Mouse (Mus musculus): ENCODE measurements around the gene Lman1l.
A peak's percentile ranks its signal among the peaks of the same experiment; 100 is the strongest.

The Lman1l gene

DNA sequence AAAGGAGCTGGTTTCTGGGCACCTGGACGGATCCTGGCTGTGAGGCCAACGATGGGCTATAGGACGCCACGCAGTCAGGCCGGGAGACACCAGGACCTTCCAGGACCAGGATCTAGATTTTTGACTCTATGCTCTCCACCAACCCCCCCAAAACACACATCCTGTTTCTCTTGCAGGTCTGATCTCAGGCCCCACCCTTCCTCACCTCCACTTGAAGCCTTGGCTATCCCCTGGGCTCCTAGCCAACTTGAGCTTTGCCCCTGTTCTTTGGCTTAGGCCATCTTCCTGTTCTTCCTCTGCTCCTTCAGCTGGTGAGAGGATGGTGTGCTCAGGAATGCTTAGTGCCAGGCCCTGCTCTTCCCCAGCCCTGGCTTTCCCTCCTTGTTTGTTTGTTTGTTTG, at the start of gene Lman1l:
Gene Lman1l (minus strand): TSS at position 101 of the 400 bp plus-strand sequence.
- no peak for DNase-seq

DNA sequence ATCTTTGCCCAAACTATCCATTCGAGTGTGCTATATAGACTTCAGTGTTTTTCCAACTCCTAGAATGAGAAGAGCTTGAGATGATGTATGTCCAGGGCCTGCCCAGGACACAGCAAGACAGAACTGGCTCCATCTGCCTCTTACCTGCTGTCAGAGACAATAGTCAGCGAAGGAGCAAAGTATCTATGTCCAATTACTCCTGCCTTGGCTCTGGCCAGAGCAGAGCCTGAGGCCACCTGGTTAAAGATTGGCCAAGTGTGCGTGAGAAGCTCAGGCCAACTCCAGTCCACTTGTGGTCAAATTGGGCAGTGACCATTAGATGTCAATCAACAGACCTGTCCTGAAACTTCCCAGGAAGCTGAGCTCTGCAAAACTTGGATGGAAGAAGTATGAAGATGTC, 49.0 kb upstream of the Lman1l start:
- no peak for DNase-seq

DNA sequence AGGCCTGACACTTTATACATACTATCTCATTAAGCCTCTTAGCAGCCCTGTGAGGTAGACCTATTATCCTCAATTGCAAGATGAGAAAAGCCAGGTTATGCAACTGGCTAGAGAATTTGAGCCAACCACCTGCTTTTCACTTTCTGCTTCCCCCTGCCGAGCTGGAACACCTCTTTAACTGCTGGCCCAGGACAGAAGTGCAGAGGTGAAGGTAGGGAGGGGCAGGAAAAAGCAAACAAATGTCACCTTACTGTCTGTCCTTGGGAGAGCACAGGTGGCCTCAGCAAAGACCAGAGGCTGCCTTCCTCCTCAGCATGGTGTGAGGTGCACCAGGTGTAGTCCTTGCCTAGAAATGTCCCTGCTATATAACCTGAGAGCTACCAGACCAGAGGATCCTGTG, 47.7 kb upstream of the Lman1l start:
- DNase-seq: no peak

DNA sequence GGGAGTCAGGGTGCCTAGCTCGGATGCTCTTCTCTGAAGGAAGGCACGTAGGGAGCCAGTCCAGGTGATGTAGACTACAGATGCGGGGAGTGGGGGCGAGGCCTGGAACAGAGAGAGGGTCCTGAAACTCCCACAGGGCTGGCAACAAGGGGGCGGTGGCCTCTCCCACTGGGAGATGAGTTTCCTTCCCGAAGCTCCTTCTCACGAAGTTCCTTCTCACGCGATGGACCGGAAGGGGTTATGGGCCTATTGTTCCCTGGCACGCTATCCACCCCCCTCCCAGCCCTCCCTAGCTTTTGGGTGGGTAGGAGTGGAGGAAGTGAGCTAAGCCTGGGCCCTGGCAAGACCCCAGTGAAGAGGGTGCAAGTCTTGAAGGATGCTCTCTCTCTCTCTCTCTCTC, 47.2 kb upstream of the Lman1l start:
- DNase-seq: no peak

- DNase-seq: no peak
Observed at GRCm38 (mm10) chr9:57667136-57667535, 46.6 kb upstream of the Lman1l start.

DNA sequence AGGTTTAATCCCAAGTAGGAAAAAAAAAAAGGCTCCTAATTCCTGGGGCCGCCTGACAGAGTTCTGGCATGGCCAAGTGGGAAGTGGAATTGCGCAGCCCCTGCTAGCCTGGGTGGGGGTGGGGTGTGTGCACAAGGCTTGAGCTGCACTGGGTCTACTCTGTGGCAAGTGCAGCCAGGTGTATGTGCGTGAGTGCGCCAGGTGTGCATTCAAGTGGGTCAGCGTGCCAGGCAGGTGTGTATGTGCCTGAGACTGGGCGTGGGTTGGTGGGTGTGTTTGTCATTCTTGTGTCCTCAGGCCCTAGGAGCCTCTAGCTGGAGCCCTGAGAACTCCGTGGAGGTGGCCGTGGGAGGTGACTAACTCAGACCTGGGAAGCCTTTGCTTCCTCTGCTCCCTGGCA, 46.0 kb upstream of the Lman1l start:
- DNase-seq: no peak

GRCm38 (mm10) chr9:57664616-57665015, 44.0 kb upstream of the Lman1l start:
- DNase-seq: no peak

DNA sequence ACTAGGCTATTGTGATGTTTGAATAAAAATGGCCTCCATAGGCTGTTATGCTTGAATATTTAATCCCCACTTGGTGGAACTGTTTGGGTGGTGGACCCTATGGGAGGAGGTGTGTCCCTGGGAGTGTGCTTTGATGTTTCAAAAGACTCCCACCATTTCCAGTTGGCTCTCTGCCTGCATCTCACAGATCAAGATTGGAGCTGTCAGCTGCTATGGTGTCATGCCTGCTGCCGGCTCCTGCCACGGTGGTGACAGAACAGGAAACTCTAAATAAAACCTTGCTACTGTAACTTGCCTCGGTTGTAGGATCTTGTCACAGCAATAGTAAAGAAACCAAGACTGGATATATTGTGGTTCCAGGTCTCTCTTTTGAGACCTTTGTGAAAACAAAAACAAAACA, 41.0 kb upstream of the Lman1l start:
- DNase-seq: peak in 1 of 2 experiments; percentile 2

- DNase-seq: no peak
Observed at GRCm38 (mm10) chr9:57660501-57660900, 39.9 kb upstream of the Lman1l start.

- DNase-seq: peak; percentile 85 to 87
Observed at GRCm38 (mm10) chr9:57659774-57660173, 39.2 kb upstream of the Lman1l start.

DNA sequence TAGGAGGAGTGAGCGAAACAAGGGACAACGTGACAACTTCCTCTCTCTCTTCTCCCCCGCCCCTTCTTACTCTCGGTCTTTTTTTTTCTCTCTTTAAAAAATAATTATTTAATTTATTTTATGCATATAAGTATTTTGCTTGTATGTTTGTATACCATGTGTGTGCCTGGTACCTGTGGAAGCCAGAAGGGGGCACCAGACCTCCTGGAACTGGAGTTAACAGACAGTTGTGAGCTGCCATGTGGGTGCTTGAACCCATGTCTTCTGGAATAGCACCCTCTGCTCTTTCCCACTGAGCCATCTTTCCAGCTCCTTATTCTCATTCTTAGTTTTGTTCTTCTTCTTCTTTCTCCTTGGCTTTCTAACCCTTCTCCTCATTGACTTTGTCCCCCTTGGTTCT, 38.4 kb upstream of the Lman1l start:
- DNase-seq: no peak

DNA sequence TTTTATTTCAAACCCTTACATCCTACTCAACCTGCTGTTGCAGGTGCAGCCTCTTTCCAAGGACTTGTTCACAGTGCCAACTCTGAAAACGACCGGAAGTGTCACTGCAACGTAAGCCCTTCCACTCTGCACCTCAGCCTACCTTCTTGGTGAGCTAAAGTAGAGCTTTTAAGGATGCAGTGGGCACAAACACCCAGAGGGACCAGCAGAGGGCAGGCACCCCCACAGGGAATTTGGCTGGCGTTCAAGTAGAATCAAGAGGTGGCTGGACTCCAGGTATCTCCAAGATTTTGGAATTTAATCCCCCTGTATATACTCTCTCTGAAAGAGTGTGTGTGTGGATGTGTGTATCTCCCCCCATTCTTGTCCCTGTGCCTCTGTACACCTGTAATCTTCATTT, 37.3 kb upstream of the Lman1l start:
- DNase-seq: peak; percentile 15 to 54

DNA sequence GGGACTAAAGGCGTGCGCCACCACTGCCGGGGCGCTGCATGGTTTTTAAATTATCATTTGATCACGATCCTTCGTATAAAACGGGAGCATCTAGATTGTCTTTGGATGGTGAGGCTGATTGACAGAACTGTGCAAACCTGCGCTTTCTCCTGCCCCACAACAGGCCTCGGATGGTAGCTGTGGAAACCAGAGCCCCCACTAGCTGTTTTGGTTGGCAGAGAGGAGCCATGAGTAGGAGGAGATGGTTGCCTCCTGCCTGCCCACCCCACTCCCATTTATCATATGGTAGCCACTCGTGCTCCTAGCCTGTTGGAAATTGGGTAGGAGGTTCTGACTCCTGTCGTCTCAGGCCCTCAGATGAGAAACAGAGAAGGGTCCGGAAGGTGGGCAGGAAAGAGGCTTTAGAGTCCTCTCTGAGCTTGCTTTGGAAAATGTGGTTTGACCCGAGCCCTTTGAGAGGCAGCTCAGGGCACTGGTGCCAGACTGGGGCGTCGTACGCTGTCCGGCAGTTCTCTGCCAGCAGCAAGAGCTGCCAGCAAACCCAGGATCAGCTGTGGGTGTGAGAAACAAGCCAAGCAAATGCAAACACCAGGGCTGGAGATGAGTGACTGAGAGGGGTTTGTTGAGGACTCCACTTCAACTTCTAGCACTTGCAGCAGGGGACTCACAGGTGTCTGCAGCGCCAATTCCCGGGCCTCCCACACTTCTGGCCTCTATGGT, 36.2 kb upstream of the Lman1l start:
- no peak for DNase-seq

- peak; percentile 97 to 99 for DNase-seq
Observed at GRCm38 (mm10) chr9:57655749-57656148, 35.2 kb upstream of the Lman1l start.

DNA sequence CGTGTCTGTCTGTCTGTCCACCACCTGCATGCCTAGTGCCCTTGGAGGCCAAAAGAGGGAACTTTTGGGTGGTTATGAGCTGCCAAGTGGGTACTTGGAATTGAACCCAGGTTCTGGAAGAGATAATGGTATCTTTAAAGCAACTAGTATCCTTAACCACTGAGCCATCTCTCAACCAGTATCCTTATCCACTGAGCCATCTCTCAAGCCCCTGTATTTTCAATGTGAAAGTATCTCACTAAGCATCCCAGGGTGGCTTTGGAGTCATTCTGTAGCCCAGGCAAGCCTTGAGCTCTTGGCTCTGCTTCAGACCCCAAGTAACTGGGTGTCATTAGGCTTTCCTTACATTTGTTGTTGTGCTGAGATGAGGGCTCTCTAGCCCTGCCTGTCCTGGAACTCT, 34.4 kb upstream of the Lman1l start:
- DNase-seq: no peak

GRCm38 (mm10) chr9:57653283-57653682, 32.7 kb upstream of the Lman1l start, which contains the start of gene Csk:
TSS of gene Csk (minus strand) at chr9:57653631.
- no peak for DNase-seq

- DNase-seq: no peak
Observed at GRCm38 (mm10) chr9:57652855-57653254, 32.3 kb upstream of the Lman1l start.

DNA sequence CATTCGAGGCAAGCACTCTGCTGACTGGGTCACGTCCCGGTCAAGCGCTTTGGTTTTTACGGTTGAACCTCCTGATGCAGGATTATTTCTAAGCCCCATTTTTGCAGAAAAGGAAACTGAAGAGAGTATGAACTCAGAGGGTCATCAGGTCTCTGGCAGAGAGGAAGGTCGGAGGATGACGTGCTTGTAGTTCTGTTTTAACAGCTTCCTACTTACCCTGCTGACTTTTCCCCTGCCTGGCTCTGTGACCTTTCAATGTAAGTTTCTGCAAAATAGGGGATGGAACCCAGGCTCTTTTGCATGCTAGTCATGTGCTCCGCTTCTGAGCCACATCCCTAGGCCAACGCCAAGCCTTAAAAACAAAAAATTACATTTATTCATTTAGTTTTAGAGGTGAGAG, 31.8 kb upstream of the Lman1l start:
- no peak for DNase-seq

- DNase-seq: peak; percentile 75 to 85
Observed at GRCm38 (mm10) chr9:57650786-57651311, 30.3 kb upstream of the Lman1l start.

- DNase-seq: no peak
Observed at GRCm38 (mm10) chr9:57650130-57650785, 29.7 kb upstream of the Lman1l start.

- DNase-seq: no peak
Observed at GRCm38 (mm10) chr9:57647286-57648108, 26.9 kb upstream of the Lman1l start.

DNA sequence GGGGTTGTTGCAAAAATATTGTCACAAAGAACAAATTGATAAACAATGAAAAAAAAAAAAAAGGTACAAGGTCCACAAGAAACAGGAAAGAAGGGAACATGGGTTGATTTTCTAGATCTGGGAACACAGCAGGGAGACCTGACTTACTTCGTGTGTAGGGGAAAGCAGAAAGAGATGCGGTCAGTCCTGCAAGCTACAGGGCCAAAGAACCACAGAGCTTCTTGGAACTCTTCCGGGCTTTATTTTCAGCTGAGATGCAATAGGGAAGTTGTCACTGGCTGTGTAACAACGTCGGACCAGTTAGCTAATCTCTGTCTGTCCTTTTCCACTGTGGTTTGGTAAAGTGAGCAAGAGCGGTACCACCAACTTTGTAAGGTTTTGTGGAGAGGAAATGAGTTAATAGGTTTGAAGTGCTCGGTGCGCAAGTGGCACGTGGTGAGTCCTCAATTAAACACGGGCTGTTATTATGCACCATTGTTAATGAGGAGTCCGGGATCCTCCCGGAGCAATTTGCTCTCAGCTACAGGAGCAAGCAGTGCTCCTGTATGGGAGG, 26.1 kb upstream of the Lman1l start:
- no peak for DNase-seq
